Mouse (Mus musculus) brown adipose tissue, adult 24 weeks (tissue): ENCODE measurements around the gene Fam221a. TPM values are rescaled to one million over a fixed set of nuclear protein-coding genes. Genes with fewer than 3 reads are reported as not detected.
"Not testable (repeated sequence)": the region's sequence is repeated elsewhere in the genome, so short reads cannot be mapped to it uniquely, and the experiment has no call there.

Experiments
- H3K27ac ChIP-seq: fragments of 200-500 bp; replicated peaks from 2 replicates; pipeline ENCODE4 v1.5.1; 2012; ENCODE audit warnings: low read depth, mild to moderate bottlenecking, low read length
- H3K4me1 ChIP-seq: fragments of 200-500 bp; 2 replicates; pipeline ENCODE4 v1.6.1; 2012; ENCODE audit warnings: low read length, mixed read lengths; ENCODE audit not compliant: control insufficient read depth, insufficient read depth, insufficient read length
- H3K4me3 ChIP-seq: fragments of 200-500 bp; 2 replicates; pipeline ENCODE4 v1.5.1; 2012; ENCODE audit warnings: low read depth, mild to moderate bottlenecking, low read length, moderate library complexity; ENCODE audit not compliant: insufficient read depth
- polyA plus RNA-seq: library from polyadenylated mRNA; stranded (reverse); fragments of >200 nt; gene quantifications from 2 replicates; pipeline ENCODE4 v1.2.4, GENCODE M21; 2012; ENCODE audit not compliant: missing spikeins, insufficient read depth, insufficient read length

Gene Fam221a
- polyA plus RNA-seq, 1 experiment, result not detected

- Histone ChIP-seq H3K4me1 (no peaks in the 10 kb centered on the region), H3K27ac (no peak overlapping the region), H3K4me3 (no peak overlapping the region)
Measured at GRCm38 (mm10) chr6:49349826-49350225, 17.7 kb upstream of the Fam221a start.

GRCm38 (mm10) chr6:49354613-49355012 is 12.9 kb upstream of the Fam221a start:
- Histone ChIP-seq H3K4me1 (no peaks in the 10 kb centered on the region), H3K4me3 (no peak overlapping the region), H3K27ac (no peak overlapping the region)

- H3K27ac ChIP-seq, result no peak overlapping the region
Measured at GRCm38 (mm10) chr6:49355171-49355570, 12.4 kb upstream of the Fam221a start.

GRCm38 (mm10) chr6:49360420-49360819 is 7.1 kb upstream of the Fam221a start:
- no peak overlapping the region for H3K4me3 ChIP-seq
- H3K27ac ChIP-seq, result no peak overlapping the region
- H3K4me1 ChIP-seq, result no peaks in the 10 kb centered on the region

More at GRCm38 (mm10) chr6:49355171-49355570, 12.4 kb upstream of the Fam221a start:
- Histone ChIP-seq H3K4me1 (no peaks in the 10 kb centered on the region), H3K4me3 (no peak overlapping the region)

- Histone ChIP-seq H3K4me1 (peaks cover 5% of the 10 kb centered on the region), H3K27ac (no peak overlapping the region), H3K4me3 (peak overlapping the region; percentile 66)
Measured at GRCm38 (mm10) chr6:49368212-49368611, 673 bp downstream of the Fam221a start.

- Histone ChIP-seq H3K4me1 (peaks cover 5% of the 10 kb centered on the region), H3K27ac (no peak overlapping the region), H3K4me3 (no peak overlapping the region)
Measured at GRCm38 (mm10) chr6:49372705-49373104, 5.2 kb downstream of the Fam221a start.

- Histone ChIP-seq H3K27ac (no peak overlapping the region), H3K4me1 (no peaks in the 10 kb centered on the region), H3K4me3 (no peak overlapping the region)
Measured at GRCm38 (mm10) chr6:49373943-49374342, 6.4 kb downstream of the Fam221a start.

GRCm38 (mm10) chr6:49378328-49378727 is 10.8 kb downstream of the Fam221a start:
- Histone ChIP-seq H3K27ac (no peak overlapping the region), H3K4me1 (no peaks in the 10 kb centered on the region), H3K4me3 (no peak overlapping the region)

GRCm38 (mm10) chr6:49394276-49394675 is 26.7 kb downstream of the Fam221a start:
- Histone ChIP-seq H3K4me3 (no peak overlapping the region), H3K27ac (no peak overlapping the region), H3K4me1 (no peaks in the 10 kb centered on the region)

GRCm38 (mm10) chr6:49395316-49395715 is 27.8 kb downstream of the Fam221a start, which contains the start of gene Stk31:
Stk31 (plus strand) TSS chr6:49395604.
- Histone ChIP-seq H3K4me1 (no peaks in the 10 kb centered on the region), H3K27ac (no peak within 1 kb of the TSS), H3K4me3 (no peak within 1 kb of the TSS)

- no peak overlapping the region for H3K27ac ChIP-seq
- no peaks in the 10 kb centered on the region for H3K4me1 ChIP-seq
- no peak overlapping the region for H3K4me3 ChIP-seq
Measured at GRCm38 (mm10) chr6:49397466-49397865, 29.9 kb downstream of the Fam221a start.

- Histone ChIP-seq H3K4me1 (no peaks in the 10 kb centered on the region), H3K27ac (no peak overlapping the region), H3K4me3 (no peak overlapping the region)
Measured at GRCm38 (mm10) chr6:49398365-49398764, 30.8 kb downstream of the Fam221a start.

- H3K27ac ChIP-seq, result no peak overlapping the region
- H3K4me3 ChIP-seq, result no peak overlapping the region
- no peaks in the 10 kb centered on the region for H3K4me1 ChIP-seq
Measured at GRCm38 (mm10) chr6:49410830-49411229, 43.3 kb downstream of the Fam221a start.

GRCm38 (mm10) chr6:49412967-49413366 is 45.4 kb downstream of the Fam221a start:
- H3K27ac ChIP-seq, H3K4me3 ChIP-seq, H3K4me1 ChIP-seq: not testable (repeated sequence)

- Histone ChIP-seq H3K27ac (no peak overlapping the region), H3K4me3 (no peak overlapping the region), H3K4me1 (no peaks in the 10 kb centered on the region)
Measured at GRCm38 (mm10) chr6:49415971-49416370, 48.4 kb downstream of the Fam221a start.

- H3K4me3 ChIP-seq, result no peak overlapping the region
- H3K27ac ChIP-seq, result no peak overlapping the region
- no peaks in the 10 kb centered on the region for H3K4me1 ChIP-seq
Measured at GRCm38 (mm10) chr6:49437306-49437705, 69.8 kb downstream of the Fam221a start.
